Mouse (Mus musculus) lung, postnatal 0 days (tissue): Measurements from ENCODE around the gene Mgarp. TPM values are rescaled to one million over a fixed set of nuclear protein-coding genes. Genes with fewer than 3 reads are reported as not detected.
"Not testable (repeated sequence)": the region's sequence is repeated elsewhere in the genome, so short reads cannot be mapped to it uniquely, and the experiment has no call there.

Source experiments
- ATAC-seq: fragments of 200-750 bp; cut with Nextera tagmentation; 2 replicates; pipeline ENCODE4 v1.8.0; 2017; ENCODE audit warnings: moderate library complexity
- DNase-seq: peaks from one replicate; pipeline ENCODE4 v3.0.0-alpha.2; 2016; ENCODE audit warnings: low spot score
- H3K27ac ChIP-seq: fragments of 300-500 bp; sonication (generic); 2 replicates; pipeline ENCODE4 v1.5.1; 2014; ENCODE audit warnings: antibody characterized with exemption, mild to moderate bottlenecking, low read length, mixed read lengths
- H3K27me3 ChIP-seq: fragments of 300-500 bp; sonication (generic); replicated peaks from 2 replicates; pipeline ENCODE4 v1.6.1; 2014; ENCODE audit warnings: low read length, mixed read lengths; ENCODE audit not compliant: insufficient read depth
- H3K36me3 ChIP-seq: fragments of 300-500 bp; sonication (generic); 2 replicates; pipeline ENCODE4 v1.6.1; 2014; ENCODE audit warnings: low read length, mixed read lengths; ENCODE audit not compliant: insufficient read depth
- H3K4me1 ChIP-seq: fragments of 300-500 bp; sonication (generic); 2 replicates; pipeline ENCODE4 v1.6.1; 2014; ENCODE audit warnings: antibody characterized with exemption, low read depth, low read length, mixed read lengths; ENCODE audit not compliant: insufficient read depth
- H3K4me2 ChIP-seq: fragments of 300-500 bp; sonication (generic); replicated peaks from 2 replicates; pipeline ENCODE4 v1.6.1; 2014; ENCODE audit warnings: low read depth, mild to moderate bottlenecking, low read length, moderate library complexity, mixed read lengths
- H3K4me3 ChIP-seq: fragments of 300-500 bp; sonication (generic); 2 replicates; pipeline ENCODE4 v1.5.1; 2014; ENCODE audit warnings: low read depth, low read length
- H3K9ac ChIP-seq: fragments of 300-500 bp; sonication (generic); replicated peaks from 2 replicates; pipeline ENCODE4 v1.6.1; 2014; ENCODE audit warnings: low read depth, mild to moderate bottlenecking
- H3K9me3 ChIP-seq: fragments of 300-500 bp; sonication (generic); 2 replicates; pipeline ENCODE4 v1.6.1; 2016; ENCODE audit warnings: low read length, mixed read lengths
- CTCF ChIP-seq: IDR thresholded peaks from 2 replicates; pipeline ENCODE4 v1.5.1; 2016; ENCODE audit warnings: antibody characterized with exemption, mild to moderate bottlenecking
- EP300 ChIP-seq: IDR thresholded peaks from 2 replicates; pipeline ENCODE4 v1.6.1; 2016; ENCODE audit warnings: antibody characterized with exemption, mild to moderate bottlenecking, control low read depth
- WGBS: fragments of 180-500 bp; shearing (Covaris S2); extraction: QIAGEN DNeasy Blood & Tissue Kit; methylation state at CpG from one replicate; pipeline ENCODE4 v1.1.7; 2014; 5-methylcytosine and 5-hydroxymethylcytosine counted together
- polyA plus RNA-seq: library from polyadenylated mRNA; unstranded; fragments of >200 nt; fragmentation: Nextera tagmentation; extraction: Ambion mirVana; gene quantifications from 2 replicates; pipeline ENCODE4 v1.2.1, GENCODE M21; 2015

Gene Mgarp
- polyA plus RNA-seq, 1 experiment from 2014 or later, result not detected

- Histone ChIP-seq H3K4me1 (no peaks in the 10 kb centered on the region), H3K4me2 (no peak overlapping the region), H3K27me3 (no peaks in the 10 kb centered on the region), H3K36me3 (no peaks in the 10 kb centered on the region), H3K27ac (no peak overlapping the region), H3K4me3 (0 out of 2 replicates have a peak overlapping the region, but pooled peaks have one; percentile 47), H3K9me3 (no peaks in the 10 kb centered on the region), H3K9ac (no peak overlapping the region)
- ATAC-seq (no peak), DNase-seq (no peak)
- WGBS, result 14% methylated on average over 14 of the region's 14 CpGs
- TF ChIP-seq CTCF (no peak), EP300 (no peak)
These were observed 38.9 kb downstream of the Mgarp start for GRCm38 (mm10) chr3:51357624-51358023.

GRCm38 (mm10) chr3:51357078-51357477 lies 39.5 kb downstream of the Mgarp start:
- DNase-seq (peak; percentile 14), ATAC-seq (no peak)
- Histone ChIP-seq H3K4me3 (no peak overlapping the region), H3K27me3 (no peaks in the 10 kb centered on the region), H3K36me3 (no peaks in the 10 kb centered on the region), H3K9ac (no peak overlapping the region), H3K9me3 (no peaks in the 10 kb centered on the region), H3K4me2 (no peak overlapping the region), H3K4me1 (no peaks in the 10 kb centered on the region), H3K27ac (no peak overlapping the region)
- TF ChIP-seq CTCF (no peak), EP300 (no peak)
- 29% methylated on average over 5 of the region's 5 CpGs for WGBS

- not testable (repeated sequence) for DNase-seq, H3K4me3 ChIP-seq, H3K27ac ChIP-seq
These were observed 41.6 kb downstream of the Mgarp start for GRCm38 (mm10) chr3:51354956-51355355.

GRCm38 (mm10) chr3:51354034-51354427 lies 42.5 kb downstream of the Mgarp start:
- ATAC-seq (no peak), DNase-seq (no peak)
- Histone ChIP-seq H3K27me3 (no peaks in the 10 kb centered on the region), H3K27ac (no peak overlapping the region), H3K9ac (no peak overlapping the region), H3K4me2 (no peak overlapping the region), H3K9me3 (no peaks in the 10 kb centered on the region), H3K4me3 (no peak overlapping the region), H3K36me3 (no peaks in the 10 kb centered on the region), H3K4me1 (no peaks in the 10 kb centered on the region)
- 57% methylated on average over 3 of the region's 3 CpGs for WGBS
- no peak for TF ChIP-seq CTCF
- no peak for TF ChIP-seq EP300

More at GRCm38 (mm10) chr3:51354956-51355355, 41.6 kb downstream of the Mgarp start:
- not testable (repeated sequence) for ATAC-seq, H3K9ac ChIP-seq, H3K27me3 ChIP-seq, H3K4me1 ChIP-seq, H3K4me2 ChIP-seq, H3K36me3 ChIP-seq, H3K9me3 ChIP-seq
- 80% methylated on average over 6 of the region's 6 CpGs for WGBS

- ATAC-seq (peak; percentile 53; the same call in 1 of the 2 replicates), DNase-seq (peak; percentile 72)
- TF ChIP-seq EP300, result no peak
- peak; percentile 84 for TF ChIP-seq CTCF
- WGBS, result 71% methylated on average over 4 of the region's 4 CpGs
- Histone ChIP-seq H3K36me3 (no peaks in the 10 kb centered on the region), H3K9me3 (no peaks in the 10 kb centered on the region), H3K27ac (no peak overlapping the region), H3K27me3 (no peaks in the 10 kb centered on the region), H3K4me2 (no peak overlapping the region), H3K9ac (no peak overlapping the region), H3K4me3 (no peak overlapping the region), H3K4me1 (no peaks in the 10 kb centered on the region)
These were observed 43.1 kb downstream of the Mgarp start for GRCm38 (mm10) chr3:51353325-51354033.

- H3K4me1 ChIP-seq, result no peaks in the 10 kb centered on the region
- no peaks in the 10 kb centered on the region for H3K27me3 ChIP-seq
- WGBS, result 31% methylated on average over 3 of the region's 3 CpGs
- H3K36me3 ChIP-seq, result no peaks in the 10 kb centered on the region
- H3K4me2 ChIP-seq, result no peak overlapping the region
- no peak for TF ChIP-seq CTCF
- TF ChIP-seq EP300, result no peak
- H3K27ac ChIP-seq, result no peak overlapping the region
- ATAC-seq (no peak), DNase-seq (no peak)
- no peak overlapping the region for H3K4me3 ChIP-seq
- no peak overlapping the region for H3K9ac ChIP-seq
- H3K9me3 ChIP-seq, result no peaks in the 10 kb centered on the region
These were observed 45.7 kb downstream of the Mgarp start for GRCm38 (mm10) chr3:51350806-51351205.
